Mouse (Mus musculus) heart, embryonic 12.5 days (tissue): ENCODE data around the gene Dusp23. TPM values are rescaled to one million over a fixed set of nuclear protein-coding genes. Genes with fewer than 3 reads are reported as not detected.

ENCODE experiments used
- ATAC-seq: fragments of 200-750 bp; cut with Nextera tagmentation; 2 replicates; pipeline ENCODE4 v1.8.0; 2017; ENCODE audit warnings: moderate TSS enrichment, moderate library complexity; ENCODE audit not compliant: insufficient number of reproducible peaks, low FRiP score
- H3K27ac ChIP-seq: fragments of 300-500 bp; sonication (generic); 2 replicates; pipeline ENCODE4 v1.5.1; 2016; ENCODE audit warnings: mild to moderate bottlenecking, moderate library complexity; ENCODE audit not compliant: poor library complexity, severe bottlenecking
- H3K27me3 ChIP-seq: fragments of 300-500 bp; sonication (generic); replicated peaks from 2 replicates; pipeline ENCODE4 v1.6.1; 2016; ENCODE audit warnings: mild to moderate bottlenecking, moderate library complexity
- H3K36me3 ChIP-seq: fragments of 300-500 bp; sonication (generic); 2 replicates; pipeline ENCODE4 v1.6.1; 2016; ENCODE audit warnings: mild to moderate bottlenecking, moderate library complexity
- H3K4me1 ChIP-seq: fragments of 300-500 bp; sonication (generic); replicated peaks from 2 replicates; pipeline ENCODE4 v1.6.1; 2016; ENCODE audit warnings: mild to moderate bottlenecking
- H3K4me2 ChIP-seq: fragments of 300-500 bp; sonication (generic); 2 replicates; pipeline ENCODE4 v1.6.1; 2016; ENCODE audit warnings: mild to moderate bottlenecking, moderate library complexity
- H3K4me3 ChIP-seq: fragments of 300-500 bp; sonication (generic); 2 replicates; pipeline ENCODE4 v1.5.1; 2016; ENCODE audit warnings: mild to moderate bottlenecking
- H3K9ac ChIP-seq: fragments of 300-500 bp; sonication (generic); 2 replicates; pipeline ENCODE4 v1.6.1; 2016; ENCODE audit warnings: mild to moderate bottlenecking, moderate library complexity
- H3K9me3 ChIP-seq: fragments of 300-500 bp; sonication (generic); replicated peaks from 2 replicates; pipeline ENCODE4 v1.6.1; 2016; ENCODE audit warnings: mild to moderate bottlenecking, moderate library complexity
- WGBS: fragments of 180-500 bp; shearing (Covaris S2); methylation state at CpG from one replicate; pipeline ENCODE4 v1.1.7; 2016; 5-methylcytosine and 5-hydroxymethylcytosine counted together
- polyA plus RNA-seq: library from polyadenylated mRNA; unstranded; fragments of >200 nt; fragmentation: Nextera tagmentation; extraction: Ambion mirVana; gene quantifications from 2 replicates; pipeline ENCODE4 v1.2.1, GENCODE M21; 2016

Dusp23 gene
- polyA plus RNA-seq = 11.3 and 11.6 TPM in 2 replicates

DNA sequence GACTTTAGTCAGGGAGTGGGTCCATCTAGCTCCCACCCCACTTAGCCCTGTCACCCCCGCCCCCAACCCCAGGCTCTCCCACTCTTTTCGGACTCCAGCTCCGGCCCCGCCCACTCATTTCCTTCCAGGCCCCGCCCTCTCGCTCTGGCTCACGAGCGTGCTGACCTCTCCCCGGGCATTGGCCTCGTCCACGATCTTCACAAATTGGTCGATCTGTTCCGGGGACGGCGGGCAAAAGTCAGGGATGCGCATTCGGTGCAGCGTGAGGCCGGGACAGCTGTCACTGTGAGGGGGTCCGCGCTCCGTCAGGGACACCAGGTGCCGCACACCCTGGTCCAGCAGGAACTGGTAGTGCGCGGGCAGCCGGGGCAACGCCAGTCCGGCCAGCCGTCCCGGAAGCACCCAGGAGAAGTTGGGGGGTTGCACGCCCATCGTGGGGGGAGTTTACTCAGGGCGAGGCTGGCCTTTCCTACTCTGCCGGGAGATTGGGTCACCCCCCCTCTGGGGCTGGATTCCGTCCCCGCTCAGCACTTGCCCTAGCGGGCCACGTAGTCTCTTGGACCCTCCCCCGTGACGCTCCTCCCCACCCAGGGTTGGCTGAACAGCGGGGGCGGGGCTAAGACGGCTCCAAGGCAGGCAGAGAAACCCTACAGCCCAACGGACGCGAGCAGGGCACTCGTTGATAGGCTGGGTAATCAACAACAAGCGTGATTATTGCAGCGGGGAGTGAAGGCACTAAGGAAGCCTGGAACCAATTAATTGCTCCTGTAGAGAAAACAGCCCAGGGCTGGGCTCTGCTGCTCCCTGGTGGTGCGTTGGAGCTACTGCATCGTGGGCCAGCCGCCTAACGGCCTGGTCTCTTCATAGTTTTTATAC is at the start of gene Dusp23:
Gene Dusp23 (minus strand): TSS at position 512 of the 876 bp plus-strand sequence.
- ATAC-seq = peak; percentile 96
- Histone ChIP-seq H3K4me2 (peak within 1 kb of the TSS; percentile 89), H3K9me3 (no peaks in the 10 kb centered on the region; the same call in 1 of the 2 replicates), H3K9ac (peak within 1 kb of the TSS; percentile 92), H3K36me3 (no peaks in the 10 kb centered on the region), H3K27me3 (no peaks in the 10 kb centered on the region), H3K27ac (peak within 1 kb of the TSS; percentile 95), H3K4me3 (peak within 1 kb of the TSS; percentile 94), H3K4me1 (peaks cover 20% of the 10 kb centered on the region)
- under 1% methylated on average over 53 of the region's 53 CpGs for WGBS

DNA sequence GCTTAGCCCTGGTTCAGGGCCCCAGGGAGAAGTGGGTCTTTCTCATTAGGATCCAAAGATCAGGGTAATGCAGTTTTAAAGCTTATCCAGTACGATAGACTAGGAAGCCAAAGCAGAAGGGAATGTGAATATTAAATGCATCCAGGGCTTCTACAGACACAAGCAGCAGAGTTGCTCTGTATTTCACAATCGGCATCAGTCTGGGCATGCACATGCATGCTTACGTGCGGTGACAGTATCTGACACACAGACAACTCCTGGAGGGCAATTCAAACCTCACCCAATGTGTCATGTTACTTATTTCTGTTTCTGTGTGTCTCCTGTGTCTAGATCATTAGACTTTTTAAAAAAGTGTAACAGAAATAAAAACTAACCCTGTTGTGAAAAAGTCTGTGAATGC is 48.0 kb upstream of the Dusp23 start:
- H3K27me3 ChIP-seq = no peaks in the 10 kb centered on the region
- ATAC-seq = no peak
- no peaks in the 10 kb centered on the region for H3K4me1 ChIP-seq
- 85% methylated on average over 4 of the region's 4 CpGs for WGBS
- H3K4me3 ChIP-seq = no peak overlapping the region
- H3K27ac ChIP-seq = no peak overlapping the region
- H3K9ac ChIP-seq = no peak overlapping the region
- H3K36me3 ChIP-seq = no peaks in the 10 kb centered on the region
- H3K4me2 ChIP-seq = no peak overlapping the region
- peaks cover 3% of the 10 kb centered on the region; the same call in 1 of the 2 replicates for H3K9me3 ChIP-seq

DNA sequence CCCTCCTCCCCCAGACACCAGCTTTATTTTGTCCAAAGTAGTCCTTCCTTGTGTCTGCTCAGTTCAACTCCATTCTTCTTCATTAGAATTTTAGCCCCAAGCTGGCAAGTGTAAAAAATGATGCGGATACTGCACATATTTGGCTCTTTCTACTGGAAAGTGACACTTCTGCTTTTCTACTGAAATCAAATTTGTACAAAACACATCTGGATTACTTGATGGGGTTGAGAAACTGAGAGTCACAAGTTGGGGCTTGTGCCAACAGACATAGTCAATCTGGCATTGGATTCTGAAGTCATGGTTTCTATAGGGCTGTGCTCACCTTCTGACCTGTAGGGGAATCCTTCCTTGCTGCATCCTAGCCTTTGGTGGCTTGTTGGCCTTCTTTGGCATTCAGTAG is 38.0 kb upstream of the Dusp23 start:
- H3K27ac ChIP-seq = no peak overlapping the region
- no peaks in the 10 kb centered on the region for H3K9me3 ChIP-seq
- H3K36me3 ChIP-seq = no peaks in the 10 kb centered on the region
- no peaks in the 10 kb centered on the region for H3K4me1 ChIP-seq
- H3K4me3 ChIP-seq = no peak overlapping the region
- H3K9ac ChIP-seq = no peak overlapping the region
- no peak for ATAC-seq
- WGBS = 84% methylated on average over 1 of the region's 1 CpGs
- no peak overlapping the region for H3K4me2 ChIP-seq
- H3K27me3 ChIP-seq = no peaks in the 10 kb centered on the region

DNA sequence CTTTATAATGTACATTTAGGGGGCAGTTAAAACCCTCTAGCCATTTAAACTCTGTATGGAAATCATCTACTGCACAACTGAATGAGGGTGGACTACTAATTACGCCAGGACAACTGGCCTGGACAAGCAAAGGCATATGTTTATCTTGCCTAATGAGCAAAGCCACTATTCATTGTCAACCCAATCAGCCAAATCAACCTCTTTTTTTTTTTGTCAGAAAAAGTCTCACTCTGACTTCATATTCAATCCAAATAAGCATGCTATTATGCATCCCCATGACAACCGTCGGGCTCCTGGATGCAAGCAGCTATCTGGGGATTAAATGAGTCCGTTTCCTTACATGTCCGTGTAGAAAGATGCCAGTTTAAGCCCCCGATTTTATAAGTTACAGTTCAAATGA is 34.8 kb upstream of the Dusp23 start:
- 76% methylated on average over 6 of the region's 6 CpGs for WGBS
- no peak overlapping the region for H3K4me3 ChIP-seq
- H3K27ac ChIP-seq = no peak overlapping the region
- no peak overlapping the region for H3K4me2 ChIP-seq
- no peaks in the 10 kb centered on the region for H3K4me1 ChIP-seq
- H3K27me3 ChIP-seq = no peaks in the 10 kb centered on the region
- ATAC-seq = no peak
- no peaks in the 10 kb centered on the region for H3K36me3 ChIP-seq
- H3K9me3 ChIP-seq = no peaks in the 10 kb centered on the region
- no peak overlapping the region for H3K9ac ChIP-seq

DNA sequence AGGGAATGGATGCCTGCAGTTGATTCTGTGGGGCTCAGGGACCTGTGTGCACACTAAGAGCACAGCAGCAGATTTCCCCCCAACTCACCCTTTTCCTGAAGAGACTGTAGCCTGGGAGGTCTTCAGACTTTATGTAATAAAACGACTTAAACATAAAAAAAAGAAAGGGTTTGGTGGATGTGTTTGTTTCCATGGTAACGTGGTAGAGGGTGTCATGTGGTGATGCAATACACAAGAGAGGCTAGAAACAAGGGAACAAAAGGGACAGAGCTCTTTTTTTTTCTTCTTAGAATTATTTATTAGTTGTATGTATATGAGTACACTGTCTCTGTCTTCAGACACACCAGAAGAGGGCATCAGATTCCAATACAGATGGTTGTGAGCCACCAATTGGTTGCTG is 32.7 kb upstream of the Dusp23 start:
- Histone ChIP-seq H3K36me3 (no peaks in the 10 kb centered on the region), H3K27me3 (no peaks in the 10 kb centered on the region), H3K4me1 (no peaks in the 10 kb centered on the region), H3K27ac (no peak overlapping the region), H3K4me2 (no peak overlapping the region), H3K4me3 (no peak overlapping the region), H3K9ac (no peak overlapping the region), H3K9me3 (no peaks in the 10 kb centered on the region)
- no peak for ATAC-seq
- 65% methylated on average over 2 of the region's 2 CpGs for WGBS

DNA sequence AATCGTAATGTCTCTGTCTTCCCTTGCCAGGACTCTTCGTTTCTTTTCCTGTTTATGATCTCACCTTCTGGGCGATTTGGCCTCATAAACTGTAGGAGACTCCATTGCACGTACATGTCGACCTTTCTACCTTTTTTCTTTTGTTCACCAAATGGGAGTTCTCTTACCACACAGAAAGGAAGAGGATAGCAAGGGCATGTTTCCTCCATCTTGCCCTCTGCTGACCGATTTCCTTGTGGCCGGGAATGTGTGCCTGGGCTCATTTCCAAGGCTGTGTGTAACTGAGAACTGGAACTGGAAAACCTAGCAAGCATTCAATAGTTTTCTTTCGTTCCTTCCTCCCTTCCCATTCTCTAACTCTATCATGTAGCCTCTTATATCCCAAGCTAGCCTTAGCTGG is 26.9 kb upstream of the Dusp23 start:
- H3K4me1 ChIP-seq = no peaks in the 10 kb centered on the region
- H3K36me3 ChIP-seq = no peaks in the 10 kb centered on the region
- H3K4me3 ChIP-seq = no peak overlapping the region
- H3K4me2 ChIP-seq = no peak overlapping the region
- H3K9ac ChIP-seq = no peak overlapping the region
- 78% methylated on average over 8 of the region's 8 CpGs for WGBS
- ATAC-seq = no peak
- no peaks in the 10 kb centered on the region for H3K27me3 ChIP-seq
- no peak overlapping the region for H3K27ac ChIP-seq
- no peaks in the 10 kb centered on the region for H3K9me3 ChIP-seq

DNA sequence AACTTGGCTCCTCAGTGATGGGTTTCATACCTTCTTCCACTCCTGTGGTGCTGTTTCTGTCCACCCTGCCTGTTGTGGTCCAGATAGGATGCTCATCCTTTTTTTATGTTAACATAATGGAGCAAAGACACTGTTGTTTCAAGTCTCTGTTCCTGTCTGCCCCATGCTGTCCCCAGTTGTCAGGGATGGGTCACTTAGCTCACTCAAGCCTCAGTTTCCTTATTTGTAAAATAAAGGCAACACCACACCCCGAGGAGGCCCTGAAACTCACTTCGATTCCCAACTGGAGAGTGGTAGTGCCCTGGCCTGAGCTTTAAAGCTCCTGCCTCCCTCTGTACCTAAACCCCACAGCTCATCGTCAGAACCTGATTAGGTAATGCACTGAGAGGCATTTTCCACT is 24.5 kb upstream of the Dusp23 start:
- ATAC-seq = no peak
- no peaks in the 10 kb centered on the region for H3K27me3 ChIP-seq
- H3K9me3 ChIP-seq = no peaks in the 10 kb centered on the region
- no peak overlapping the region for H3K4me3 ChIP-seq
- no peaks in the 10 kb centered on the region for H3K36me3 ChIP-seq
- no peak overlapping the region for H3K27ac ChIP-seq
- 64% methylated on average over 3 of the region's 3 CpGs for WGBS
- H3K4me2 ChIP-seq = no peak overlapping the region
- peaks cover 13% of the 10 kb centered on the region for H3K4me1 ChIP-seq
- no peak overlapping the region for H3K9ac ChIP-seq

DNA sequence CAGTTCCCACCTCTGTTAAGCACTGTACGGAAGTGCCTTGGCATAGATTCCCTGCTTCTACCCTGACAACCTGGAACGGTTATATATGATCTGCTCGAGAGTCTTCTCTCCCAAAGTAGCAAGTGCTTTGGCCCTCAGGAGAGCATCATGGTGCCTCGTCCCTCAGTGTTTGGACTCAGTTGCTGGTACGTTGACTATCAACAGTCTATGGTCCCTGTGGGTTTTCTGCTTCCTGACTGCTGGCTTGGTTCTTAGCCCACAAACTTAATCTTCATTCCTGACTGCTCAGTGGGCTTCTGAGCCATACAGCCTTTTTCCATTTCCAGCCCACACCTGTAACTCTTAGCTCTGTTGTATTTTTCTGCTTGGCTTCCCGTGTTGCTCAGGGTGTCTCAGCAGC is 21.1 kb upstream of the Dusp23 start:
- H3K9ac ChIP-seq = no peak overlapping the region
- H3K27me3 ChIP-seq = no peaks in the 10 kb centered on the region
- H3K4me1 ChIP-seq = peaks cover 27% of the 10 kb centered on the region
- no peaks in the 10 kb centered on the region for H3K9me3 ChIP-seq
- H3K27ac ChIP-seq = no peak overlapping the region
- no peak overlapping the region for H3K4me2 ChIP-seq
- H3K36me3 ChIP-seq = no peaks in the 10 kb centered on the region
- ATAC-seq = no peak
- WGBS = 55% methylated on average over 6 of the region's 6 CpGs
- H3K4me3 ChIP-seq = no peak overlapping the region

DNA sequence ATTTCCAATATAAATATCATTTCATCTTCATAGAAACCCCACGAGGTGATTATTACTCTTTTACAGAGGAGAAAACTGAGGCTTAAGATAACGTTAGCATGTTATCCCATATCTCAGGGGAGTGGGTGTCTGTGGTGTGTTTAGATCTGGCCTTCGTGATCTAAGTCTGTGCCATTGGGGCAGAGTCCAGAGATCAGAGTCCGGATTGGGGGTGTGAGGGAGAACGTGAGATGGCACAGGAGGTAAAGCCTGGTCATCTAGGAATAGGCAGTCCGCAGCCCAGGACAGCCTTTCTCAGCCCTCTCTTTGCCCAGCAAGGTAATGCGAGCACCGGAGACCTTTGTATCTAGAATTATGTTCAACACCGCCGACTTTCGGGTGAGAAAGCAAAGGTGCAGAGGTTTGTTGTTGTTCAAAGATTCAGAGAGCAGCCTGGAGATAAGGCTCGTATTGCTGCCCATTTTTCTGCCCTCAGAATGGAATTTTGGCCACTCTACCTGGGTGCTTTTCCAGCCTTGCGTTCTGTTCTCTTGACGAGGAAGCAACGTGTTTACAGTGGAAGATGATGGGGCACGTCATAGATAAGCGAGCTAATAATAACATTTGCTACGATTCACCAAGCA is 19.4 kb upstream of the Dusp23 start:
- Histone ChIP-seq H3K4me3 (no peak overlapping the region), H3K27me3 (no peaks in the 10 kb centered on the region), H3K4me1 (peaks cover 31% of the 10 kb centered on the region), H3K36me3 (no peaks in the 10 kb centered on the region), H3K4me2 (peak overlapping the region; percentile 20; the same call in 1 of the 2 replicates), H3K9me3 (no peaks in the 10 kb centered on the region), H3K27ac (no peak overlapping the region), H3K9ac (no peak overlapping the region)
- no peak for ATAC-seq
- 57% methylated on average over 18 of the region's 18 CpGs for WGBS

DNA sequence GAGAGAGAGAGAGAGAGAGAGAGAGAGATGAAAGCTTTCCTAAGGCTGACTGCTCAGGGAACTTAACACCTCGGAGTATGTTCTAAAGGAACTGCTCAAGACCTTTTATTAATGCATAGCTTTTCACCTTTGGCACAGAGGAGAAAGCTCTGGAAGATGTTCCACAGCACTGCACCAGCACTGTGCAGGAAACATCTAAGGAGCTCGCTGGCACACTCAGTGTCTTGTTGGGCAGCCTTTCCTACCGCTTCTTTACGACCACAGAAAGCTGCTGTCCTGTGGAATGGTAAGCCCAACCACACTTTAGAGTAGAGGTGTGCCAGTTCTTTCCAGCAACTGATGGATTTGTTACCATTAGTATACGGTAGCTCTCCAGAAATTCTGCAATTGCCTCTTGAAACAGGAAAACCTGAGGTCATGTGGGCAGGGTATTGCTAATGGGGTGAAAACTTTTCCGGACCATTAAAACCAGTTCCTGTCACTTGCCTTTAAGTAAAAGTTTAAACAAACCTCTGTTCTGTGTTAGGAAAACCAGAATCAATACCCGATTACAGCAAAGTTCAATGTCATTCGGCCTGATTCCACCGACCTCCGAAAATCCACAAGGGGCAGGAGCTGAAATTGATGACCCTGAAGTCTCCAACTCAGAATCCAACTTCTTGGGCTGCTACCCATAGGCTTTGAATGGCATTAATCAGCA is 18.7 kb upstream of the Dusp23 start:
- Histone ChIP-seq H3K9ac (no peak overlapping the region), H3K27me3 (no peaks in the 10 kb centered on the region), H3K36me3 (no peaks in the 10 kb centered on the region), H3K4me3 (no peak overlapping the region), H3K4me1 (peaks cover 31% of the 10 kb centered on the region), H3K9me3 (no peaks in the 10 kb centered on the region), H3K27ac (no peak overlapping the region), H3K4me2 (no peak overlapping the region)
- no peak for ATAC-seq
- WGBS = 80% methylated on average over 10 of the region's 10 CpGs
